Mouse (Mus musculus): Measurements from ENCODE around the gene Cracr2a.
A peak's percentile ranks its signal among the peaks of the same experiment; 100 is the strongest.

Cracr2a gene

DNA sequence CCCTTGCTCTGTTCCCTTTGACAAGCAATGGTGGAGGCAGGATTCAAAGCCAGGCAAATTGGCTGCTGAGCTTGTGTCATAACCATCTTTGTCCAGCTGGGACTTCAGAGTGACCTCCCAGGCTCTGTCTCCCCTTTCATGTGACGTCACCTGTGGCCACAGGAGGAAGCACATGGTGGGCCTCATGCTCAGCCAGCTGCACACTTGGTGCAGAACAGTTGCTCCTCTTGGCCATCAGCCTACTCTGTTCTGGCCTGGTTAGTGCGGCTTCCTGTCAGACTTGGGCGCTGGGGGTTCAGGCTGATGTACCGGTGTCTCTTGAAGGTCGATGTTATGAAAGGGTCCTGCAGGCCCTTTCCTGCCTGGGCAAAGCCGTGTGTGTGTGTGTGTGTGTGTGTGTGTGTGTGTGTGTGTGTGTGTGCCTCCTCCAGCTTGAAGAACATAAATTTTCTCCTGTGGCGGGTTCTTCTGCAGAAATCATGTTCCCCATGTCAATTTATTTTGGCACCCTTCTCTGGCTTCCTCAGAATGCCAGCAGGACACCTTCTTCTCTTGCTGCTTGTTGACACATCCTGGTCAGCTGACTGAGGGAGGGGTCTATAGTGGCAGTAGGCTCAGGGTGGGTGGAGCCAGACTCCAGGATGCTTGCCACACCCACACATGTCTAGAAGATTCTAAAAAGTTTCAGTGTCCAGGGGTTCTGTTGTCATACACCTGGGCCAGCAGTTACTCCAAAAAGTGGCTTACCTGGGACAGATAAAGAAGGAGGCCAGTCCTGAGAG is 5.0 kb downstream of the Cracr2a start:
- no peak for DNase-seq (ENCODE audit: low spot score)

DNA sequence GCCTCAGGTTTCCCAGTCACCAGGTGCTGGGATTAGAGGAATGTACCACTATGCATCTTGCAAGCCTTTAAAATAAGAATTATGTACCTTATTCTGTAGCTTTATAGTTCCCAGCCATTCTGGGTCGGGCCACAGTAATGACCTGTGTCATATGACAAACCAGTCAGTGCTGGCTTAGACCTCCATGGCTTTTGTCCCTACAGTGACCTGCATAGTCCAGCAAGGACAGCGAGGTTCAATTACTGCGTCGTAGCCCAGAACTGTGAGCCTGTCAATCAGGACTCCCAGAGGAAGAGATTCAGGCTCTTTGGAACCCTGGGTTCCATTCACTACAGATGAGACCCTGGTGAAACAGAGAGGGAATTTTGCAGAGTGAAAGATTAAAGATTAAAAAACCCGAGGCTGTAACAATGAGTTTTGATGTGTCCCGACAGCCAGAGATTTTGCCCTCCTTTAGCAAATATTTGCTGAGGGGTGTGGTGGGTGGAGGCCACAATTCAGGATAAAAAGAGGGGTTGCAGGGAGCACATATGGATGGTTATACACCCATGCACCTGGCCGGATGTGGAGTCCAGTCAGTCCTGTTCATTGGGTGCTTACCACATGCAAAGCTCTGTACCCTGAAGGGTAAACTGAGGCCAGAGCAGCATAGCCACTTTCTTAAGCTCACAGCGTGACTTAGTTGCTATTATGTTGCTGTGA is 10.9 kb downstream of the Cracr2a start:
- DNase-seq (ENCODE audit: low spot score), result no peak

DNA sequence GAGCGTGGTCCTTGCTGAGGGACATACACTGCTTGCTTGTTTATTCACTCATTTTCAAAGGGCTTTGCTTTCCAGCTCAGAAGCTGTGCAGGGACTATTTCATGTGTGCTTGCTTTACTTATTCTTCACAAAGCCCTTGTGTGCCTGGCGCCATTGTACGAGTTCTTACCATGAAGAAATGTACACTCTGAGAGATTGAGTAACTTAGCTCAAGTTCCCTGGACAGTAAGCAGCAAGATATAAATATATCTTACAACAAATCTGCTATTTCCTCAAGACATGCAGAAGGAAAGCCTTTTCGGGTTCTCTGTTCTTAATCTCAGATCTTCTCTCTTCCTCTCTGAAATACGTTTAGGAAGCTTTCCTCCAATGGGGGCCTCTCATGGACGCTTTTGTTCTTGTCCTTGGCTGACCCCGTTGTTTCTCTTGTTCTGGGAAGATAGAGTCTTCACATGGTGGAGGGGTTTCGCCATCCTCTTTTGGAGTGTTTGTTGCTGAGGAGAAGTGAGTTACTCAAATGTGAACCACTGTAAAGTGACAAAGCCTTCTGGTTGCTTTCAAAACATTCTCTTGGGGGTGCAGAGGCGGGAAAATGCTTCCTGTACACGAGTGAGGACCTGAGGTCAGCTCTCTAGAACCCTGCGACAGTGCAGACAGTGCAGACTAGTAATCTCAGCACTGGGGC is 12.8 kb downstream of the Cracr2a start:
- no peak for DNase-seq (ENCODE audit: low spot score)

DNA sequence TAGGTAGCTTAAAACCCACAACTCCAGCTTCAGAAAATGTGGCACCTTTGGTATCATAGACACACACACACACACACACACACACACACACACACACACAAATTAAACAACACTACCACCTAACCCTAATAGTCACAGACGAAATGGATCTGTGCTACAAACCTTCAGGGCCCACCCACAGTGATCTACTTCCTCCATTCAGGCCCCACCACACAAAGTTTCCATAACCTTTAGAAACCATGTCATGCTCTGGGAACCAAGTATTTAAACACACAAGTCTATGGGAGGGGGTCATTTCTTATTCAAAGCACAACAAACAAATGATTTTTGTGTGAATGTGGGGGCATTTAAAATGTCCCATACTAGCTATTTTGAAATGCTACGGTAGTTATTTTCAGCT is 14.1 kb downstream of the Cracr2a start:
- no peak for DNase-seq (ENCODE audit: low spot score)

DNA sequence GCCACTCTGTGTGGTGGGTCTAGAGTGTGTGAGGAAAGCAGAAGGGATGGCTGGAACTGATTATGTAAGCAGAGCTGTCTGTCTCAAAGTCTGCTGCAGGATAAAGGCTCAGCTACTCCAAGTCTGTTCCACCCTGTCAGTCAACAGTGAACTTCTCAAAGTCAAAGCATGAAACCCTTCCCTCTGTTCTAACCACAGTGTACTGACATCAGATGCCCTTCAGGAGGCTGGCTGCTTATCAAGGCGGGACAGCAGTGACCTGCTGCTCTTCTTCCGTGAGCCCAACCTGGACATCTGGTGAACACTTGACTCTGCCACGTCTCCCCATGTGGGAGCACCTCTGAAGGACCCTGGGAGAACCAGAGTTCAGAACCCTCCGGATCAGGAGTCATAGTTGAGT is 16.6 kb downstream of the Cracr2a start:
- no peak for DNase-seq (ENCODE audit: low spot score)

DNA sequence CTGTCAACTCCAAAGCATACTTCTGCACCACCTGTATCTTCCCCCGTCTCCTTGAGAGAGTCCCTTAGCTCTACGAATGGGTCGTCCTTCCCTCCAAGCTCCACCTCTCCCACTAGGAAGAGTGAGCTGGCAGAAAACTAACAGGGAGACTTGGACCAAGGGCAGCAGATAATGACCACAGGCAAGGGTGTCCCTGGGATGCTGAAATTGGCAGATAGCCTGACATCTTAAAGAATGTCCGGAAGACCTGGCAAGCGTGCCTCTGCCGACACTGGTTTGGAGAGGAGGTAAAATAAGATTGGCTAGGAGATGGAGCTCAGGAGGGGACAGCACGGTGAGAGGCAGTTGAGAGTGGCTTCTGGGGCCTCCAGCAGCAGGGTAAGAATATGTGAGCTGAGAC is 17.2 kb downstream of the Cracr2a start:
- no peak for DNase-seq (ENCODE audit: low spot score)

DNA sequence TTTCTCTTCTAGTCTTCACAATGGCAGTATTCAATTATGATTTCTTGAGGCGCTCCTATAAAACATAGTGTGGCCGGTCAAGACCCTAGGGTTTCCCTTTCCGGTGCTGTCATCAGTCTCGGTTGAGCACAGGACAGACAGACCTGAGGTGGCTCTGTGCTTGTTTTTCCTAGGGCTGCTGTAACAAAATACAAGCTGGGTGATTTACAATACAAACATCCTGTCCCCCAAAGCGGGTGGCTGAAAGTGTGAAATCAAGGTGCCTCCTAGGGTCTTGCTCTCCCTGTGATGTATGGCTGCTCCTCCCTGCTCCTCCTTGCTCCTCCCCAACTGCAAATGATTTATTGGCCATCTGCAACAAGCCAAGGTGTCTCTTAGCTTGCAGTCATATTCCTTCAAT is 17.7 kb downstream of the Cracr2a start:
- DNase-seq (ENCODE audit: low spot score), result no peak

DNA sequence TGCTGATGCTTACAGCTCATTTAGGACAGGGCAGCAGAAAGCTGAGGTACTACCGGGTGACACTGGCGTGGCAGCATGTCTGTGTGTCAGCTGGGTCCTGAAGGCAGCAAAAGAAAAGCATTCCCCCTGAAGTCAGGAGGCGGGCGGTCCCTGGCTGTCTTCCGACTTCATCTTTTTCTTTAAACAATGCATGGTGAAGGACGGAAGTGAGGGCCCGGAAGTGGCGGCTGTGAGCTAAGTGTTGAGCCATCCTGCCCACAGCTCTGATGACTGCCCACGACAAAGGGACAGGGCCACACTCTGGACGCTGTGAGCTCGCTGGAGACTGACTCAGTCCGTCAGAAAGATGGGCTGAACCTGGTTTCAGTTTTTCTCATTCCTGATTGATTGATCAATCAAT is 20.8 kb downstream of the Cracr2a start:
- DNase-seq (ENCODE audit: low spot score), result no peak

DNA sequence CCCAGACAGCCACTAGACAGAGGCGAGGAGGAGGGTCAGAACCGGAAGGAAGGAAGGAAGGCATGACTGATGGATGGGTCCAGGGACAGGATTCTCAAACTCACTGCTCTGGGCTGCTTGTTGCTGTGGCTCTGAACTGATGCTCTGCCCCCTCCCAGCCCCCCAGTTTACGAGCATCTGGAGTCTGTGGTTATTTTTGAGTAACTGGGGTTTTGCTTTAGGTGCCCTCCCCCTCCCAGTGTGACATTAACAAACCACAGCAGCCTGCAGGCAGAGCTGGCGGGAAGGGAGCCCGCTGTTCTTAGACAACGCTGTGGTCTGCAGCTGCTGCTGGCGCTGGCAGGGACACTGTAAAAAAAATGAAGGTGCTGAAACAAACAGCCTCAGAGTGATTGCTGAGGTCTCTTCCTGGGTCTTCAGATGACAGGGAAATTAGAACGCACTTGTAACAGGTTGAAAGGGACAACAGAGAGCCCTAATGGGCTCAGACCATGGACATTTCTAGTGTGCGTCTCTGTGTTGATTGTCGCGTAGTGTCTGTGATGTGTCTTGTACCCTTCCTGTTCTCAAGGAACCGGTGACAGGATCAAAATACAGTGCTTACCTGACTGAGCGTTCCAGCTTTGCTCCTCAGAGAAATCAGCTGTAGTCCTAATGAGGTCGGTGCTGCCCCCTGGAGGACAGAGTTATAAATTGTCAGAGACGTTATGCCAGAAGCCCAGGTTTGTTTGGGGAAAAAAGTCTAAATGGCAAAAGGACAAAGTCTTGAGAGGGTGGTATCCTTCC is 21.4 kb downstream of the Cracr2a start:
- peak; percentile 91 for DNase-seq (ENCODE audit: low spot score)

DNA sequence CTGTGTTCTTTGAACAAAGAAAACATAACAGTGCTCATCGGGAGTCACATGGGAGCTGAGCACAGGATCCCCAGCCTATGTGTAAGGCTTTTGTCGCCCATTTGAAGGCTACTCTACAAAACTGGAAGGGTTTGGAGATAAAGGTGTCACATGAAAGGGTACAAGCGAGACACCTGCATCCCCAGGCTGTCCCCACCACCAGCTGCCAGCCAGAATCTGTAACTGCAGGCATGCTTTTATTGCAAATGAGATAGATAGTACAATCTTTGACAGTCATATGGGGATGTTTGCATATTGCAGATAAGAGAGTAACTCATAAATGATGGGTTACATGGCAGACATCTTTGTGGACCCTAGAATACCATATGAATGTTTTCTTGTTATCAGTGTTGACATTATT is 30.3 kb downstream of the Cracr2a start:
- DNase-seq (ENCODE audit: low spot score), result no peak

DNA sequence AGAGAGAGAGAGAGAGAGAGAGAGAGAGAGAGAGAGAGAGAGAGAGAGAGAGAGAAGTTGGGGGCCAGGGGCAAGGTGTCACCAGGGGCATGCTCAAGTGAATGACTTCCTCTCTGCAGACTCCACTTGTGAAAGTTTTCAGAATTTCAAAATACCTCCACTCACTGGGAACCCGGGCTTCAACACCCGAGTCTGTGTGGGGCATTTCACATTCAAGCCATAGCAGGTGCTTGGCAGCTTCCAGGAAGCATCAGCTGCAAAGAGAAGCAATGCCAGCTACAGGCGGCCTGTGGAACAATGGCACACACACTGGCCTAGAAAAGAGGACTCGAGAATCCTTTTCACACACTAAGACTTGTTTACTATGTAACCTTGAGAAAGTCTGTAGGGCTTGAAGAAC is 32.3 kb downstream of the Cracr2a start:
- no peak for DNase-seq (ENCODE audit: low spot score)

DNA sequence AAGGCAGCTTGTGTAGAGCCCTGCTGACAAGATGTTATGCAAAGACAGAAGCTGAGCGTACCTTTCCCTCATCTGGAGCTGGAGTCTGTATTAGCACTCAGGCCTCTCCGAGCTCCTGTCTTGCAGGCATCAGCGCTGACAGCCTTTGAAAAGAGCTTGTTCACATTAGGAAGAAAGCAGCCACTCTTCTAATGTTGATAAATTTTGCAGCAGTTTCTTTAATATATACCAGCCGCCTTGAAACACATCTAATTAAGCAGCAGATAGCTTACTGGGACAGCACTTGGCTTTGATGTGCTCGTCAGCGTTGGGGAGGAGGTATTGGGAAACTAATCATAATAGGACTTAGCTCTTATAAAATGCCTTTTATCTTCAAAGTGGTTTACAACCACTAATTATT is 38.1 kb downstream of the Cracr2a start:
- no peak for DNase-seq (ENCODE audit: low spot score)

DNA sequence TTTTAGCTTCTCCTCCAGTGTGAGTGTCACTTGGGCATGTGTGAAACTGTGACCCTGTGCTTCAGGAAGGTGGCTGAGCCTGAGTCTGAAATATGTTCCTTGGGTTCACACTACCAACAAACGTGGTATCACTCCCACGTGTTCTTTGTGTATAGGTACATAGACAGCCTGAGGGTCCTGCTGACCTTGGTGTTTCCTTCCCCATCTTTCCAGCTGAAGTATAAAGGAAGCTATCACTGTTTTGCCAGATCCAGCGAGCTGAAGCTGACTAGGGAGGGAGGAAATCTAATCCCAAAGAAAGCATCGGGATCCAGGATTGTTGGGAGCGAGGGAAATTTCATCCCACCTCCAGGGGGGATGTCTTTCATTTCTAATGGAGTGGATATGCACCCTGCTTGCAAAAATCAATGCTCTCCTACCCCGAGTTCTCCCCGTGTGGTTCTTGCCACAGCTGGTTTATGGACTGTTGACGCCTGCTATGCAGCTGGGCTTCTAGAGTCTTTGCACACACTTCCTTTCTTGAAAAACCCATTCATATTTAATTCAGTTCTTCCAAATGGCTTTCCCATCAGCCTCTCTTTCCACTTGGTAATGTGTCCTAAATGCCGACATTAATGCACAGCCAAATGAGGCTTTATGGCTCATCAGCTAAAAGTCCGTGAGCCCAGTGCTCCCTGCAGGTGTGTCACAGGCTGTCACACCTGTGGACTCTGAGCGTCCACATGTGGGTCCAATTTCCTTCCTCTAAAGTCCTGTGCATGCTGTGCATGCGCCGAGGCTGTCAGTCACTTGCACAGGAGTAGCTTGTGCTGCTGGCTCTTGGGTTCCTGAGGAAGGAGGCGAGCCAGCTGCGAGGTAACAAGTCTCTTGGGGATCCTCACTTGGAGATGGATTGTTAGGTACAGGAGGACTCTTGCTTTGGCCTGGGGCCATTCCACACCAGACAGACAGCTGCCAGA is 44.2 kb downstream of the Cracr2a start:
- DNase-seq (ENCODE audit: low spot score), result no peak

DNA sequence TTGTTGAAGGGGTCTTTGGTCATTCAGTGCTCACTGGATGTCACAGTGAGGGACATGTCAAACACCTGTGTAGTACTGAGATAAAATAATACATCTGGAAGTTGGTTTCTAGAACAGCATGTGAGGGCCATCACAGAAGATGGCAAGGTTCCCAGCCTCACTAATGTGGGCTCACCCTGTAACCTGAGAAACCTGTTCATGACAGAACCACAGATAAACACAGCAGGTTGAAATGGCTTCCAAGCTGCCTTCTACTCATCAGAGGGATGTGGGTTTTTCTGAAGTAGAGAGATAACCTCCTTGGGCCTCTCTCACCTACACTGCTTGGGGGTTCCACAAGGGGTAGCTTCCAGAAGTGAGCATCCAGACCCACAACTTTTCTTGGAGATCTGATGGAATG is 48.5 kb downstream of the Cracr2a start:
- DNase-seq (ENCODE audit: low spot score), result no peak

DNA sequence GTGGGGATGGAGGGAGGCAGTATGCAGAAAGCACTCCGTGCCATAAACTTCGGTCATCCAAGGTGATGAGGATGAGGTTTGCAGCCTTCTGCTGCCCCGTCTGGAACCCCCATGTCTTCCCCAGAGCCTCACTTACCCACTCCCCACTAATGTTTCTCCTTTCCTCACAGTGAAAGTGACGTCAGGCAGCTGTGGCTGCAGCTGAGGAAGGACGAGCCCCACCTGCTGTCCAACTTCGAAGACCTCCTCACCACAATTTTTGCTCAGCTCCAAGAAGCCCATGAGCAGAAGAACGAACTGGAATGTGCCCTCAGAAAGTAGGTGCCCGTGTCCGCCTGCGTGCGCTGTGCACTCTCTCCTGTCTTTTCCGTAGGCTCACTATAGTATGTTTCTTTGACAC is 50.1 kb downstream of the Cracr2a start:
- DNase-seq (ENCODE audit: low spot score), result no peak

DNA sequence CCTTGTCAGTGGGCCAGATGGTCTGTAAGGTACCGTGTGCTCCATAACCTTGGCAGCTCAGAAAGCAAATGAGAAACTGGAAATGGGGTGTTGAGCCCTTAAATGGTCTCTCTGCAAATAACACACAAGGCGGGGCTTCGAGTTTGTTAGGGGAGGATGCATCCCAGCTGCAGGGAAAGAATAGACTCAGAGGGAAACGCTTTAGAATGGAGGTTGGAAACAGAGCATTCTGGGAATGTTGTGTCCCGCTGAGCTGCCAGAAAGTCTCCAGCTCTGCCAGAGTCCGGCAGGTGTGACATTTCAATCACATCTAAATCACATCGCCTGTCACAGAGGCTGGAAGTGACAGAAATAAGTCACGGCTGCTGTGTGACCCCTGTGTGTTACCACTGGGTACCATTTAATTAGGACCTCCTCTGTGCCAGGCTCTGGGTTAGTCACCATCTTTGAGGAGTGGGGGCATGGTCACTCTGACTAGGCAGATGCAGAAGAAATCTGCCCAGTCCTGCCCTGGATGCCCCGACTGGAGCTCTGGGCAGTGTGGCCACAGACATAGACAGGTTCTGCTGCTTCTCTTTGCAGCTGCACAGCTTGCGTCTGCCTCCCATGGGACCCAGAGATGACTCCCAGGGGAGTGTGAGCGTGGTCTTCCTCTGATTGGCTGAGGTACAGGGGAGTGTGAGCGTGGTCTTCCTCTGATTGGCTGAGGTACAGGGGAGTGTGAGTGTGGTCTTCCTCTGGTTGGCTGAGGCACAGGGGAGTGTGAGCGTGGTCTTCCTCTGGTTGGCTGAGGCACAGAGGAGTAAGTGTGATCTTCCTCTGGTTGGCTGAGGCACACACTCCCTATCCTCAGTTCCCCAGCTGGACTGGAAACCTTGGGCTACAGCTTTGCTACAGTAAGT is 53.2 kb downstream of the Cracr2a start:
- no peak for DNase-seq (ENCODE audit: low spot score)

DNA sequence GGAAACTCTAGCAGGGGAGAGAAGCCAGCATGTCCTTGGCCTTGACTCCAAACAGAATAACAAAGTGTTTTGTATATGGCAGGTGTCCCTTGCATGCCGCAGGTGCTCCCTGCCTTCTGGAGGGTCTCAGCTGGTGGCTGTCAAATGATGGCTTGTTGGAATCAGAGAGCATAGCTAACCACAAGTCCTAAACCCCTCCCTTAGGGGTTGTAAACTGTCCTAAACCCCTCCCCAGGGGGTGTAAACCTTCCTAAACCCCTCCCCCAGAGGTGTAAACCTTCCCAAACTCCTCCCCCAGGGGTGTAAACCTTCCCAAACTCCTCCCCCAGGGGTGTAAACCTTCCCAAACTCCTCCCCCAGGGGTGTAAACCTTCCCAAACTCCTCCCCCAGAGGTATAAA is 55.5 kb downstream of the Cracr2a start:
- no peak for DNase-seq (ENCODE audit: low spot score)

DNA sequence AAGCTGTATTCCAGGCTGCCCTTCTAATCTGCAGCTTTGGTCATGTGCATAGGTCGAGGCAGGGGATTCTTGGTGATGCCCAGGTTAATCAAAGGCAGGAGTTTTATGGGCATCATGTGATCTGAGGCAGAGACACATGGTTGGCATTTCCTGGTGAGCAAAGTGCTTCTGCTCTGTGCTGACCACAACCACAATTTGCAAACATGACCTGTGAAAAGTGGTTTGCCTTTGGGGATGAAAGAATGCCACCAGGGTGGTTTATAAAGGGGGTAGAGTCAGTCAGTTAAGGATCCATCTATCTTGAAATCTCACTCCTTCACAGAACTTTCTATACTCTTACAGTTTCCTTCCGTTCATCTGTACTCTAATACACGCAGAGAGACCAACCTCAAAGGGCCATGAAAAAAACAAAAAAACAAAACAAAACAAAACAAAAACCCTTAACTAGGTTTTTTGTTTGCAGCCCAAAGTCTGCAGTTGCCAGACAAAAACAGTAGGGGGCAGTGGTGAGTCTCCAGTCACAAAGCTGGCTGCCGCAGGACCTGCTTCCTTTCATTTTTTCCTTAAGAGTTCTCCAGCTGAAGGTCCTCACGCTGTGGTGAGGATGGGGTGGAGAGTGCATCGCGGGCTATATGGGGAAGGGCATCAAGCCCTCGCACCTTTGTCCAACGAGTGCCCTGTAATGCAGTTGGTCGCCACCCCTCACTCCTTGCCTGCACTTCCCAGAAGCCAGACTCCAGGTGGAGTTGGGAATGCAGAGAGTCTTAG is 56.3 kb downstream of the Cracr2a start:
- DNase-seq (ENCODE audit: low spot score), result peak; percentile 74

DNA sequence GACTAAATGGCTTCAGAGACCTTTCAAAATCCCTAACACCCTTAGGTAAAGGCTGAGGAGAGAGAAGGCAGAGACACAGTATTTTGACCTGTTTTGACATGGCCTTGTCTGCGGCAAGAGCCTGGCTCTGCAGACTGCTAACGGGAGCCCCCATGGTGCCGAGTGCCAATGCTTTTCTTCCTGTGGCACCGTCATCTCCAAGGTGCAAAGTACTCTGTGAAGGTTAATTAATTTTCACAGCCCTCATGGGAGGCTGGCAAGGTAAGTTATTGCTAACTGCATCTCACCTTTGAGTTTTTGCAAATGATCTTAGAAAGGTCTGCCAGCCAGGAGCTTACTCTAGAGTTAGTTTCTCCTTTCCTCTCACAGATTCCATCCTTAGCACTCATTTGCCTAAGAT is 57.5 kb downstream of the Cracr2a start:
- DNase-seq (ENCODE audit: low spot score), result no peak

Data from retina, embryonic 14.5 days (tissue).